28 mouse cellular contexts compared by ENCODE assay signal in genomic region chr3:90589947-90590346, GRCm38 (mm10). TPM values are rescaled to one million over a fixed set of nuclear protein-coding genes. Genes with fewer than 3 reads are reported as not detected.
DNase-seq lines count a peak whose midpoint lies in the region; ATAC-seq and TF ChIP-seq lines count a peak whose summit lies in the region.
"Had no signal": no experiment of that assay in that cellular context is flagged by ENCODE, and none has a peak within 500 bp of the region (broad histone marks: within the 10 kb centered on the region; RNA-seq: fewer than 3 reads in every experiment).

S100a2 (plus strand) TSS chr3:90590247.

- no peaks in the 10 kb centered on the region for H3K36me3 ChIP-seq in megakaryocyte, embryonic 14.5 days (replicated peaks; ENCODE audit: low read length)
- no peaks in the 10 kb centered on the region for H3K36me3 ChIP-seq in myocyte (ENCODE audit: control insufficient read depth, insufficient read depth)
- H3K36me3 ChIP-seq: embryonic facial prominence, embryonic 15.5 days; forebrain, embryonic 15.5 days; heart, embryonic 12.5 days; kidney, embryonic 15.5 days; limb, embryonic 12.5 days had no signal

- DNase-seq in gastrocnemius, adult 2 months = no peak
- no peak for DNase-seq in gastrocnemius, postnatal 25 days
- no peak for DNase-seq in cerebellum, adult 8-10 months
- DNase-seq in cerebellum, postnatal 36 days = no peak
- DNase-seq: adrenal gland, postnatal 10 days; cerebellum, adult 11-12 months; cerebellum, postnatal 25 days; embryo, embryonic 11 days; gastrocnemius, postnatal 10 days; heart, adult 11 months; heart, postnatal 10 days; kidney, adult 11 months; lung, postnatal 14 days; midbrain, embryonic 14.5 days had no signal

- H3K27ac ChIP-seq in gastrocnemius, adult 2 months = peak within 1 kb of the TSS; percentile 53
- H3K27ac ChIP-seq: embryonic facial prominence, embryonic 15.5 days; forebrain, embryonic 15.5 days; hindbrain, postnatal 0 days; kidney, embryonic 15.5 days; limb, embryonic 12.5 days; liver, embryonic 14.5 days had no signal

- peak within 1 kb of the TSS; percentile 51 for H3K4me2 ChIP-seq in myocyte (ENCODE audit: low read depth)
- H3K4me2 ChIP-seq: embryonic facial prominence, embryonic 15.5 days; forebrain, embryonic 15.5 days; heart, embryonic 12.5 days; kidney, embryonic 15.5 days; limb, embryonic 12.5 days had no signal

- H3K9me3 ChIP-seq in megakaryocyte, embryonic 14.5 days = no peaks in the 10 kb centered on the region
- H3K9me3 ChIP-seq: embryonic facial prominence, embryonic 15.5 days; forebrain, embryonic 15.5 days had no signal

- H3K4me3 ChIP-seq in gastrocnemius, adult 2 months = no peak within 1 kb of the TSS
- peak within 1 kb of the TSS; percentile 60 for H3K4me3 ChIP-seq in megakaryocyte, embryonic 14.5 days (replicated peaks)
- H3K4me3 ChIP-seq in myocyte = no peak within 1 kb of the TSS
- H3K4me3 ChIP-seq: embryonic facial prominence, embryonic 15.5 days; forebrain, embryonic 15.5 days; heart, embryonic 12.5 days; kidney, embryonic 15.5 days; limb, embryonic 12.5 days had no signal

- intact Hi-C loops in gastrocnemius, adult 2 months (cut with DNase I) = loop anchor here (5.0 to 10.0 kb wide), 3 partner anchors 48 to 117 kb away; partner anchors contain the start of gene S100a14

- H3K27me3 ChIP-seq in megakaryocyte, embryonic 14.5 days (replicated peaks) = peaks cover 36% of the 10 kb centered on the region
- H3K27me3 ChIP-seq in myocyte (ENCODE audit: control insufficient read depth, insufficient read depth, insufficient read length) = no peaks in the 10 kb centered on the region
- H3K27me3 ChIP-seq: embryonic facial prominence, embryonic 15.5 days; forebrain, embryonic 15.5 days; heart, embryonic 12.5 days; kidney, embryonic 15.5 days; limb, embryonic 12.5 days had no signal

- H3K4me1 ChIP-seq in megakaryocyte, embryonic 14.5 days = peaks cover 49% of the 10 kb centered on the region
- H3K4me1 ChIP-seq: forebrain, embryonic 15.5 days had no signal

- no peak for ATAC-seq in megakaryocyte, adult 5-6 weeks (ENCODE audit: poor library complexity, severe bottlenecking)
- ATAC-seq: forebrain, embryonic 15.5 days; hindbrain, postnatal 0 days had no signal

- no peak for TF ChIP-seq CTCF in gastrocnemius, adult 2 months (IDR thresholded peaks at IDR 0.05)

- no peak within 1 kb of the TSS for H3ac ChIP-seq in myocyte (ENCODE audit: control insufficient read depth, insufficient read length)

- TF ChIP-seq POLR2A in myocyte (IDR thresholded peaks at IDR 0.05; ENCODE audit: insufficient read length, low read depth) = no peak

- H3K79me2 ChIP-seq in myocyte (ENCODE audit: control insufficient read depth, insufficient read depth) = no peaks in the 10 kb centered on the region

TF ChIP-seq in myocyte, 11 proteins besides CTCF, POLR2A, EP300 and RAD21:
- TF ChIP-seq MYOD1 (IDR thresholded peaks at IDR 0.05; ENCODE audit: control insufficient read depth in 1 of 3, insufficient read length in 2 of 3, low read depth in 2 of 3) (no peak), MAX (IDR thresholded peaks at IDR 0.05; ENCODE audit: low read depth) (no peak), TCF12 (IDR thresholded peaks at IDR 0.05; ENCODE audit: insufficient read depth, poor library complexity, severe bottlenecking) (no peak), USF1 (IDR thresholded peaks at IDR 0.05; ENCODE audit: low read depth) (no peak), POLR2AphosphoS2 (IDR thresholded peaks at IDR 0.05; ENCODE audit: insufficient read length, low read depth) (no peak), MYOG (IDR thresholded peaks at IDR 0.05; ENCODE audit: control insufficient read depth in 1 of 3, insufficient read depth in 1 of 3, insufficient read length in 2 of 3, low read depth in 2 of 3) (no peak), CEBPB (IDR thresholded peaks at IDR 0.05; ENCODE audit: insufficient read depth, poor library complexity, severe bottlenecking) (no peak), REST (IDR thresholded peaks at IDR 0.05; ENCODE audit: insufficient read depth, insufficient read length) (no peak), SRF (IDR thresholded peaks at IDR 0.05; ENCODE audit: control insufficient read depth, insufficient read length, low read depth) (no peak), E2F4 (IDR thresholded peaks at IDR 0.05; ENCODE audit: insufficient read depth) (no peak), TCF3 (IDR thresholded peaks at IDR 0.05; ENCODE audit: insufficient read length, low read depth) (no peak)

RNA-seq across cellular contexts. Expression of gene S100a2, which starts in this region (rescaled TPM):
- not detected for total RNA-seq in gastrocnemius, adult 2 months (2021)
- not detected for total RNA-seq in gastrocnemius, postnatal 25 days (2021)
- not detected in 2 replicates for polyA plus RNA-seq in megakaryocyte, embryonic 14.5 days (2012; ENCODE audit: insufficient read depth, low replicate concordance)
- total RNA-seq in megakaryocyte, adult 5-6 weeks (2015) = not detected in 2 replicates
- total RNA-seq in megakaryocyte, adult 5-6 weeks (2017) = not detected in 2 replicates
- not detected for polyA plus RNA-seq in myocyte (2012; fragmentation: generic; extraction: Trizol)
- total RNA-seq: adrenal gland, postnatal 10 days; gastrocnemius, postnatal 10 days; heart, postnatal 10 days; hindbrain, postnatal 0 days; left cerebral cortex, postnatal 14 days; megakaryocyte-erythroid progenitor cell, adult 5-6 weeks had no signal
- polyA plus RNA-seq: embryonic facial prominence, embryonic 15.5 days; forebrain, embryonic 15.5 days; heart, embryonic 12.5 days; hindbrain, embryonic 11.5 days; hindbrain, postnatal 0 days; kidney, embryonic 15.5 days; limb, embryonic 12.5 days; liver, embryonic 14.5 days; midbrain, embryonic 14.5 days; neural tube, embryonic 14.5 days had no signal
